Mouse (Mus musculus) liver, adult 2 months (tissue): Measurements from ENCODE around the gene Auts2. TPM values are rescaled to one million over a fixed set of nuclear protein-coding genes. Genes with fewer than 3 reads are reported as not detected.

Source experiments
- DNase-seq: peaks from one replicate; pipeline ENCODE4 v3.0.0-alpha.2; 2011; ENCODE audit warnings: low read depth, low spot score; ENCODE audit errors: extremely low read depth
- H3K27ac ChIP-seq: fragments of 200-500 bp; replicated peaks from 2 replicates; pipeline ENCODE4 v1.5.1; 2012; ENCODE audit warnings: low read depth, mild to moderate bottlenecking, control low read depth, inconsistent platforms, low read length; ENCODE audit not compliant: insufficient read depth
- H3K27me3 ChIP-seq: fragments of 200-500 bp; 2 replicates; pipeline ENCODE4 v1.6.1; 2012; ENCODE audit warnings: mild to moderate bottlenecking, moderate library complexity, low read length, inconsistent platforms; ENCODE audit not compliant: control insufficient read depth, insufficient read depth
- H3K36me3 ChIP-seq: fragments of 200-500 bp; 2 replicates; pipeline ENCODE4 v1.6.1; 2012; ENCODE audit warnings: low read length, inconsistent platforms; ENCODE audit not compliant: control insufficient read depth, insufficient read depth
- H3K4me1 ChIP-seq: fragments of 200-500 bp; 2 replicates; pipeline ENCODE4 v1.6.1; 2011; ENCODE audit warnings: low read length; ENCODE audit not compliant: control insufficient read depth, insufficient read depth
- H3K4me3 ChIP-seq: fragments of 200-500 bp; 2 replicates; pipeline ENCODE4 v1.5.1; 2011; ENCODE audit warnings: low read depth, mild to moderate bottlenecking, control low read depth, low read length, moderate library complexity; ENCODE audit not compliant: insufficient read depth
- H3K79me2 ChIP-seq: fragments of 200-500 bp; 2 replicates; pipeline ENCODE4 v1.6.1; 2012; ENCODE audit warnings: inconsistent platforms, mild to moderate bottlenecking, low read length, moderate library complexity; ENCODE audit not compliant: control insufficient read depth, insufficient read depth
- H3K9ac ChIP-seq: fragments of 200-500 bp; 2 replicates; pipeline ENCODE4 v1.6.1; 2012; ENCODE audit warnings: low read depth, mild to moderate bottlenecking, control low read depth, inconsistent platforms, low read length
- CTCF ChIP-seq: fragments of 200-500 bp; IDR thresholded peaks from 2 replicates; pipeline ENCODE4 v1.5.1; 2011; ENCODE audit warnings: low read depth, low read length, control low read depth
- POLR2A ChIP-seq: fragments of 200-500 bp; IDR thresholded peaks from 2 replicates; pipeline ENCODE4 v1.6.1; 2011; ENCODE audit warnings: low read length, control low read depth; ENCODE audit not compliant: insufficient read depth; ENCODE audit errors: extremely low read depth
- WGBS: fragments of 180-500 bp; shearing (Covaris S2); methylation state at CpG from one replicate; pipeline ENCODE4 v1.1.7; 2018; 5-methylcytosine and 5-hydroxymethylcytosine counted together
- polyA plus RNA-seq: library from polyadenylated mRNA; depleted of rRNA; stranded (reverse); fragments of >200 nt; gene quantifications from 2 replicates; pipeline ENCODE4 v1.2.3, GENCODE M21; 2012
- total RNA-seq: library from RNA; depleted of rRNA; stranded (reverse); fragments of >200 nt; gene quantifications from 2 replicates; pipeline ENCODE4 v1.2.3, GENCODE M21; 2014

Auts2 gene
- total and polyA plus RNA-seq, 2 experiments, result 0.37 to 0.51 TPM

GRCm38 (mm10) chr5:131531744-131532552 is 1011.2 kb downstream of the Auts2 start:
- Histone ChIP-seq H3K4me3 (no peak overlapping the region), H3K27me3 (peaks cover under 1% of the 10 kb centered on the region; the same call in 1 of the 2 replicates), H3K4me1 (no peaks in the 10 kb centered on the region), H3K79me2 (no peaks in the 10 kb centered on the region), H3K27ac (no peak overlapping the region), H3K9ac (no peak overlapping the region), H3K36me3 (no peaks in the 10 kb centered on the region)
- DNase-seq, result no peak
- TF ChIP-seq CTCF (no peak), POLR2A (no peak)
- WGBS, result 89% methylated on average over 15 of the region's 15 CpGs

- no peak overlapping the region for H3K9ac ChIP-seq
- H3K36me3 ChIP-seq, result no peaks in the 10 kb centered on the region
- TF ChIP-seq POLR2A (no peak), CTCF (no peak)
- no peaks in the 10 kb centered on the region for H3K79me2 ChIP-seq
- no peaks in the 10 kb centered on the region for H3K4me1 ChIP-seq
- H3K27ac ChIP-seq, result no peak overlapping the region
- H3K4me3 ChIP-seq, result no peak overlapping the region
- H3K27me3 ChIP-seq, result no peaks in the 10 kb centered on the region
- WGBS, result 90% methylated on average over 2 of the region's 2 CpGs
- no peak for DNase-seq
These were observed 1012.3 kb downstream of the Auts2 start for GRCm38 (mm10) chr5:131530828-131531227.

- Histone ChIP-seq H3K79me2 (no peaks in the 10 kb centered on the region), H3K27me3 (no peaks in the 10 kb centered on the region), H3K36me3 (no peaks in the 10 kb centered on the region), H3K9ac (no peak overlapping the region), H3K27ac (no peak overlapping the region), H3K4me3 (no peak overlapping the region), H3K4me1 (no peaks in the 10 kb centered on the region)
- no peak for TF ChIP-seq POLR2A
- TF ChIP-seq CTCF, result no peak
- 84% methylated on average over 3 of the region's 3 CpGs for WGBS
- no peak for DNase-seq
These were observed 1016.5 kb downstream of the Auts2 start for GRCm38 (mm10) chr5:131526666-131527065.

GRCm38 (mm10) chr5:131524900-131525465 is 1018.2 kb downstream of the Auts2 start:
- Histone ChIP-seq H3K27me3 (no peaks in the 10 kb centered on the region), H3K27ac (no peak overlapping the region), H3K79me2 (no peaks in the 10 kb centered on the region), H3K4me3 (no peak overlapping the region), H3K4me1 (no peaks in the 10 kb centered on the region), H3K9ac (no peak overlapping the region), H3K36me3 (no peaks in the 10 kb centered on the region)
- 70% methylated on average over 12 of the region's 12 CpGs for WGBS
- no peak for DNase-seq
- TF ChIP-seq CTCF (no peak), POLR2A (no peak)

- H3K79me2 ChIP-seq, result no peaks in the 10 kb centered on the region
- H3K27me3 ChIP-seq, result no peaks in the 10 kb centered on the region
- no peak overlapping the region for H3K4me3 ChIP-seq
- H3K4me1 ChIP-seq, result no peaks in the 10 kb centered on the region
- TF ChIP-seq POLR2A (no peak), CTCF (no peak)
- 96% methylated on average over 3 of the region's 3 CpGs for WGBS
- no peak for DNase-seq
- no peak overlapping the region for H3K27ac ChIP-seq
- no peak overlapping the region for H3K9ac ChIP-seq
- no peaks in the 10 kb centered on the region for H3K36me3 ChIP-seq
These were observed 1023.6 kb downstream of the Auts2 start for GRCm38 (mm10) chr5:131519560-131519959.

- 75% methylated on average over 4 of the region's 4 CpGs for WGBS
- no peaks in the 10 kb centered on the region for H3K27me3 ChIP-seq
These were observed 1025.5 kb downstream of the Auts2 start for GRCm38 (mm10) chr5:131517677-131518076.

More at GRCm38 (mm10) chr5:131517677-131518076, 1025.5 kb downstream of the Auts2 start:
- H3K4me1 ChIP-seq, result no peaks in the 10 kb centered on the region
- H3K27ac ChIP-seq, result no peak overlapping the region
- no peaks in the 10 kb centered on the region for H3K79me2 ChIP-seq
- H3K36me3 ChIP-seq, result no peaks in the 10 kb centered on the region
- TF ChIP-seq POLR2A (no peak), CTCF (no peak)
- no peak overlapping the region for H3K9ac ChIP-seq
- no peak overlapping the region for H3K4me3 ChIP-seq
- no peak for DNase-seq
